Mouse (Mus musculus): Measurements from ENCODE around the gene Chac1. TPM values are rescaled to one million over a fixed set of nuclear protein-coding genes. Genes with fewer than 3 reads are reported as not detected.
A peak's percentile ranks its signal among the peaks of the same experiment; 100 is the strongest.

Chac1 gene
- polyA plus RNA-seq, 1 experiment from 2014 or later, result 1.8 TPM

DNA sequence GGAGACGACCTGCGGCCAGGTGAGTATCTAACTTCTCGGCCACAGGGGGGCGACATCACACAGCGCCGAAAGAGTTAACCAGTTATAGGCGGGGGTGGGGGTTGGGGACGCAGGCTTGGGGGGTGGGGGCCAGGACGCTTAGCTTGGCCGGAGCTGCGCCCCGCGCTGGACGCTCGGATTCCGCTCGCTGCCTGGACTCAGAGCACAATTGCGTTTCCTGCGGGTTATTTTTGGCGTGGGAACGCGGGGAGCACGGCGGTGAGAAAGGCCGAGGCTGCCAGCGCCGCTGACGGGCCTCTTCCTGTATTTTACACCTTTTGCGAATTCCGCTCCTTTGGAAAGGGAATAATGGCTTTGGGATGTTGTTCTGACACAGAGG is 23.9 kb upstream of the Chac1 start:
- Histone ChIP-seq H3K27me3 (replicated peaks; ENCODE audit: insufficient read depth, low read length) (peaks cover 8% of the 10 kb centered on the region), H3K9me3 (ENCODE audit: low read length) (no peaks in the 10 kb centered on the region), H3K4me3 (ENCODE audit: low read depth, low read length) (peak overlapping the region; percentile 59), H3K4me1 (ENCODE audit: insufficient read depth, low read depth, low read length) (peaks cover 30% of the 10 kb centered on the region; the same call in 1 of the 2 replicates), H3K27ac (ENCODE audit: low read length) (peak overlapping the region; percentile 22; the same call in 1 of the 2 replicates), H3K4me2 (replicated peaks; ENCODE audit: low read depth, low read length) (peak overlapping the region; percentile 93), H3K9ac (replicated peaks; ENCODE audit: low read depth) (no peak overlapping the region), H3K36me3 (ENCODE audit: insufficient read depth, low read length) (no peaks in the 10 kb centered on the region)
- TF ChIP-seq CTCF (IDR thresholded peaks at IDR 0.05) (peak; percentile 68), EP300 (IDR thresholded peaks at IDR 0.05) (peak; percentile 50; the same call in 1 of the 2 replicates)
- DNase-seq (ENCODE audit: low spot score) (peak; percentile 60), ATAC-seq (peak; percentile 43)
- under 1% methylated on average over 30 of the region's 30 CpGs for WGBS

DNA sequence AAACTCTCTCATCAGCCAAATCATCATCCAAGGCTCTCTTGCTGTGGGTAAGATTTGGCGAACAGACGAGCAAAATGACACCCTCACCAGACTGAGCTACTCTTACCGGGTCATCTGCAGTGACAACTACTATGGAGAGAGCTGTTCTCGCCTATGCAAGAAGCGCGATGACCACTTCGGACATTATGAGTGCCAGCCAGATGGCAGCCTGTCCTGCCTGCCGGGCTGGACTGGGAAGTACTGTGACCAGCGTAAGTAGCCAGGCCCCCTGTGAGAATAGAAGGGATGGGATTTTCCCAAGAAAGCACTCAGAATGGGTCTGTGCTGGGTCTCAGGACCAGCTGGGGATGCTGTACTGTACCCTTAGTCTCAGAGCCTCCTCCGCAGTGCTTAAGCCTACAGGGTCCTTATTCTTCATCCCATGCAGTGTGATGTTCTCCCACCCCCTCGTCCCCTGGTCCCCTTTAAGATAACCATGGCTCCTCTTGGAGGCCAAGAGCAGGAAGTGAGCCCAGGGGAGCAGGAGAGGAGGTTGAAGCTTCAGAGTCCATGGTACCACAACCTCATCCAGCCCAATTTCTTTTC is 23.0 kb upstream of the Chac1 start:
- H3K9me3 ChIP-seq (ENCODE audit: low read length), result no peaks in the 10 kb centered on the region
- ATAC-seq, result no peak
- no peak for DNase-seq (ENCODE audit: low spot score)
- peak overlapping the region; percentile 93 for H3K4me2 ChIP-seq (replicated peaks; ENCODE audit: low read depth, low read length)
- H3K9ac ChIP-seq (replicated peaks; ENCODE audit: low read depth), result no peak overlapping the region
- H3K36me3 ChIP-seq (ENCODE audit: insufficient read depth, low read length), result no peaks in the 10 kb centered on the region
- peaks cover 8% of the 10 kb centered on the region; the same call in 1 of the 2 replicates for H3K27me3 ChIP-seq (replicated peaks; ENCODE audit: insufficient read depth, low read length)
- no peak overlapping the region for H3K27ac ChIP-seq (ENCODE audit: low read length)
- H3K4me1 ChIP-seq (ENCODE audit: insufficient read depth, low read depth, low read length), result peaks cover 23% of the 10 kb centered on the region; the same call in 1 of the 2 replicates
- TF ChIP-seq CTCF (IDR thresholded peaks at IDR 0.05) (no peak), EP300 (IDR thresholded peaks at IDR 0.05) (no peak)
- peak overlapping the region; percentile 59; the same call in 1 of the 2 replicates for H3K4me3 ChIP-seq (ENCODE audit: low read depth, low read length)
- 22% methylated on average over 11 of the region's 11 CpGs for WGBS

DNA sequence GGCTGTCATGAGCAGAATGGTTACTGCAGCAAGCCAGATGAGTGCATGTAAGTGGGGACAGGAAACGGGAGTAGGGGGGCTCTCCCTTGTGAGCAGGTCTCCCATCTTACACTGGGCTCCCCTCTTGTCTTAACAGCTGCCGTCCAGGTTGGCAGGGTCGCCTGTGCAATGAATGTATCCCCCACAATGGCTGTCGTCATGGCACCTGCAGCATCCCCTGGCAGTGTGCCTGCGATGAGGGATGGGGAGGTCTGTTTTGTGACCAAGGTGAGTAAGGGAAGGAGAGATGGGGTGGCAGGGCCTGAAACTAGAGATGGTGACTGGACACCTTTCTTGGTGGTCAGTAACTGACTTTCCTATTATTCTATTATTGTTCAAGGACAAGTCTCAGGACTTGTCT is 22.5 kb upstream of the Chac1 start:
- ATAC-seq (no peak), DNase-seq (ENCODE audit: low spot score) (no peak)
- no peak overlapping the region for H3K27ac ChIP-seq (ENCODE audit: low read length)
- no peaks in the 10 kb centered on the region for H3K9me3 ChIP-seq (ENCODE audit: low read length)
- H3K4me1 ChIP-seq (ENCODE audit: insufficient read depth, low read depth, low read length), result peaks cover 23% of the 10 kb centered on the region; the same call in 1 of the 2 replicates
- no peak overlapping the region for H3K9ac ChIP-seq (replicated peaks; ENCODE audit: low read depth)
- H3K36me3 ChIP-seq (ENCODE audit: insufficient read depth, low read length), result no peaks in the 10 kb centered on the region
- no peak for TF ChIP-seq CTCF (IDR thresholded peaks at IDR 0.05)
- no peak for TF ChIP-seq EP300 (IDR thresholded peaks at IDR 0.05)
- peak overlapping the region; percentile 93 for H3K4me2 ChIP-seq (replicated peaks; ENCODE audit: low read depth, low read length)
- H3K4me3 ChIP-seq (ENCODE audit: low read depth, low read length), result peak overlapping the region; percentile 59; the same call in 1 of the 2 replicates
- 17% methylated on average over 5 of the region's 5 CpGs for WGBS
- peaks cover 8% of the 10 kb centered on the region; the same call in 1 of the 2 replicates for H3K27me3 ChIP-seq (replicated peaks; ENCODE audit: insufficient read depth, low read length)

DNA sequence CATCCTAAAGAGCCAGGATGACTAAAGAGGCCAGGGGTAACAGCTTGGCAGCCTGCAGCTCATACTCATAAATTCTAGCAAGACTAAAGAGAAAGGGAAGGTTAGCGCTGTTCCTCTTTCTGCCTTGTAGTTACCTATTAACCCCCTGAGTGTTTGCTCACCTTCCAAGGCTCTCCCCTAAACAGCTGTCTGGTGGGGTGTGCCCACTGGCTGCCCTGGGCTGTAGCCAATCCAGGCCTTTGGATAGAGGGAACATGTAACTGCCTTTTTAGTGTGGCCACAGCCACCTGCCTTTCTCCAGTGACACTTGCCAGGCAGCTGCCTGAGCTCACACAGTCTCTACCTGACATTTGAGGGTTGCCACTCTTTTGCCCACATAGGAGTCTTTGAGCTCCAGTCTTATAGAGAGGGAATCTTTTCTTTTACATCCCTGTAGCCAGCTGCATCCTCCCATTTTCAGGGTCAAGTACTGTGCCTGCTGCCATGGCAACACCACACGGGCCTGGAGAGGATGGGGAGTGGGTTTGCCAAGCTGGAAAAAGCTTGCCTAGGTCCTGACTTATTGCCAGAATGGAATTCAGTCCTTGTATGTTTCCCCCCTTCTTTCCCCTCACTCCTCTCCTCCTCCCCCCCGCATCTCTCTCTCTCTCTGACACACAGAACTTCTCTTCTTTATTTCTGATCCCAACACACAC is 21.8 kb upstream of the Chac1 start:
- no peak for TF ChIP-seq CTCF (IDR thresholded peaks at IDR 0.05)
- TF ChIP-seq EP300 (IDR thresholded peaks at IDR 0.05), result 0 out of 2 replicates have a peak, but pooled peaks have one; percentile 9
- Histone ChIP-seq H3K4me2 (replicated peaks; ENCODE audit: low read depth, low read length) (peak overlapping the region; percentile 93), H3K4me1 (ENCODE audit: insufficient read depth, low read depth, low read length) (peaks cover 20% of the 10 kb centered on the region; the same call in 1 of the 2 replicates), H3K27ac (ENCODE audit: low read length) (no peak overlapping the region), H3K9me3 (ENCODE audit: low read length) (no peaks in the 10 kb centered on the region), H3K9ac (replicated peaks; ENCODE audit: low read depth) (no peak overlapping the region), H3K4me3 (ENCODE audit: low read depth, low read length) (peak overlapping the region; percentile 3; the same call in 1 of the 2 replicates), H3K27me3 (replicated peaks; ENCODE audit: insufficient read depth, low read length) (peaks cover 4% of the 10 kb centered on the region; the same call in 1 of the 2 replicates), H3K36me3 (ENCODE audit: insufficient read depth, low read length) (no peaks in the 10 kb centered on the region)
- DNase-seq (ENCODE audit: low spot score) (peak; percentile 68), ATAC-seq (peak; percentile 20)
- 31% methylated on average over 3 of the region's 3 CpGs for WGBS

DNA sequence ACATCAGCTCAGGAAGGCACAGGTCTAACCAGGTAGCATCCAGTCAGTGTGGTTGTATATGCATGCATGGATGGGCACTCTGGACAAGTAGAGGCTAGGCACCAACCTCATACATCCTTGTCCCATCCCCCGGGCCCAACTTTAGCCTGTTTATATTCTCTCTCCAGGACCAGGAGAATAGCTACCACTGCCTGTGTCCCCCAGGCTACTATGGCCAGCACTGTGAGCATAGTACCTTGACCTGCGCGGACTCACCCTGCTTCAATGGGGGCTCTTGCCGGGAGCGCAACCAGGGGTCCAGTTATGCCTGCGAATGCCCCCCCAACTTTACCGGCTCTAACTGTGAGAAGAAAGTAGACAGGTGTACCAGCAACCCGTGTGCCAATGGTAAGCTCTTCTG is 20.2 kb upstream of the Chac1 start:
- Histone ChIP-seq H3K9ac (replicated peaks; ENCODE audit: low read depth) (no peak overlapping the region), H3K4me1 (ENCODE audit: insufficient read depth, low read depth, low read length) (peaks cover 10% of the 10 kb centered on the region; the same call in 1 of the 2 replicates), H3K36me3 (ENCODE audit: insufficient read depth, low read length) (no peaks in the 10 kb centered on the region), H3K4me2 (replicated peaks; ENCODE audit: low read depth, low read length) (no peak overlapping the region), H3K4me3 (ENCODE audit: low read depth, low read length) (no peak overlapping the region), H3K27me3 (replicated peaks; ENCODE audit: insufficient read depth, low read length) (no peaks in the 10 kb centered on the region), H3K9me3 (ENCODE audit: low read length) (no peaks in the 10 kb centered on the region), H3K27ac (ENCODE audit: low read length) (no peak overlapping the region)
- ATAC-seq (no peak), DNase-seq (ENCODE audit: low spot score) (no peak)
- WGBS, result 87% methylated on average over 8 of the region's 8 CpGs
- TF ChIP-seq EP300 (IDR thresholded peaks at IDR 0.05) (no peak), CTCF (IDR thresholded peaks at IDR 0.05) (no peak)

DNA sequence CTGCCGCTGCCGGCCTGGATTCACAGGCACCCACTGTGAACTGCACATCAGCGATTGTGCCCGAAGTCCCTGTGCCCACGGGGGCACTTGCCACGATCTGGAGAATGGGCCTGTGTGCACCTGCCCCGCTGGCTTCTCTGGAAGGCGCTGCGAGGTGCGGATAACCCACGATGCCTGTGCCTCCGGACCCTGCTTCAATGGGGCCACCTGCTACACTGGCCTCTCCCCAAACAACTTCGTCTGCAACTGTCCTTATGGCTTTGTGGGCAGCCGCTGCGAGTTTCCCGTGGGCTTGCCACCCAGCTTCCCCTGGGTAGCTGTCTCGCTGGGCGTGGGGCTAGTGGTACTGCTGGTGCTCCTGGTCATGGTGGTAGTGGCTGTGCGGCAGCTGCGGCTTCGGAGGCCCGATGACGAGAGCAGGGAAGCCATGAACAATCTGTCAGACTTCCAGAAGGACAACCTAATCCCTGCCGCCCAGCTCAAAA is 18.8 kb upstream of the Chac1 start:
- Histone ChIP-seq H3K4me1 (ENCODE audit: insufficient read depth, low read depth, low read length) (peaks cover 4% of the 10 kb centered on the region), H3K4me3 (ENCODE audit: low read depth, low read length) (no peak overlapping the region; the same call in 1 of the 2 replicates), H3K9ac (replicated peaks; ENCODE audit: low read depth) (no peak overlapping the region), H3K27ac (ENCODE audit: low read length) (no peak overlapping the region), H3K27me3 (replicated peaks; ENCODE audit: insufficient read depth, low read length) (no peaks in the 10 kb centered on the region), H3K4me2 (replicated peaks; ENCODE audit: low read depth, low read length) (peak overlapping the region; percentile 12; the same call in 1 of the 2 replicates), H3K9me3 (ENCODE audit: low read length) (no peaks in the 10 kb centered on the region), H3K36me3 (ENCODE audit: insufficient read depth, low read length) (no peaks in the 10 kb centered on the region)
- ATAC-seq, result no peak
- TF ChIP-seq EP300 (IDR thresholded peaks at IDR 0.05) (no peak), CTCF (IDR thresholded peaks at IDR 0.05) (no peak)
- no peak for DNase-seq (ENCODE audit: low spot score)
- WGBS, result 71% methylated on average over 24 of the region's 24 CpGs
